Mouse (Mus musculus) right cerebral cortex, postnatal 4 days (tissue): ENCODE results near the gene Pgd.
A peak's percentile ranks its signal among the peaks of the same experiment; 100 is the strongest.
"Not testable (repeated sequence)": the region's sequence is repeated elsewhere in the genome, so short reads cannot be mapped to it uniquely, and the experiment has no call there.

ENCODE experiments used
- DNase-seq: peaks from one replicate; pipeline ENCODE4 v3.0.0-alpha.2; 2022

The Pgd gene

DNA sequence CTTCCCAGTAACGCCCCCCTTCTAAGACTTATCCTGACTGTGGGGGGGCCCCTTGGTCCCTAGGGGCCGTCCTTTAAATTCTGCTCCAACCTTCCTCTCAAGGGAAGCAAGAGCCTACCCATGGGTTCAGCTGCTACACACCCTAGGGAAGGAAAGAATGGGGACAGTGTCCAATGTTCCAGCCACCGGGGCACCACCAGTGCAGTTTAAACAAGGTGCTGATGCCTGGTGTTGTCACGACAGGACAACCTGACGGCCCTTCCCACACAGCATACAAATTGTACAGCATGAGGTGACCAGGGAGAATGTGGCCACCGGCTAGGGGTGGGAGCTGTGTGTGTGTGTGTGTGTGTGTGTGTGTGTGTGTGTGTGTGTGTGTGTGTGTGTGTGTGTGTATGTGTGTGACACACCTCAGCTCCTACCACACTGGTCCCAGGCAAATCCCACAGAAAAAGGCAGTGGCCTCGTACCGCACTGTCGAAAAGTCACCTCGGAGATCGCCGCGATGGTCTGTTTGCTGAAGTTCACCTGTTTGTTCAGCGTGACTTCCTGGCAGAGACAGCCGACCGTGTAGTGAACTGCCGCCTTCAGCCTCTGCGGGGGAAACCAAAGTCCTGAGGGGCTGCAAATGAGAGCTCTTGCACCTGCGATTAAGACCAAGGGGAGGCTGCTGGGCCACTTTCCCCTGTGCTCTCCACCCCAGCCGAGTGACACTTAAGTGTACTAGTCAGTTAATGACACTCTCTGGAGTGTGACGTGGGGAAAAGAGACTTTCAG lies 34.6 kb downstream of the Pgd start:
- DNase-seq, result no peak

DNA sequence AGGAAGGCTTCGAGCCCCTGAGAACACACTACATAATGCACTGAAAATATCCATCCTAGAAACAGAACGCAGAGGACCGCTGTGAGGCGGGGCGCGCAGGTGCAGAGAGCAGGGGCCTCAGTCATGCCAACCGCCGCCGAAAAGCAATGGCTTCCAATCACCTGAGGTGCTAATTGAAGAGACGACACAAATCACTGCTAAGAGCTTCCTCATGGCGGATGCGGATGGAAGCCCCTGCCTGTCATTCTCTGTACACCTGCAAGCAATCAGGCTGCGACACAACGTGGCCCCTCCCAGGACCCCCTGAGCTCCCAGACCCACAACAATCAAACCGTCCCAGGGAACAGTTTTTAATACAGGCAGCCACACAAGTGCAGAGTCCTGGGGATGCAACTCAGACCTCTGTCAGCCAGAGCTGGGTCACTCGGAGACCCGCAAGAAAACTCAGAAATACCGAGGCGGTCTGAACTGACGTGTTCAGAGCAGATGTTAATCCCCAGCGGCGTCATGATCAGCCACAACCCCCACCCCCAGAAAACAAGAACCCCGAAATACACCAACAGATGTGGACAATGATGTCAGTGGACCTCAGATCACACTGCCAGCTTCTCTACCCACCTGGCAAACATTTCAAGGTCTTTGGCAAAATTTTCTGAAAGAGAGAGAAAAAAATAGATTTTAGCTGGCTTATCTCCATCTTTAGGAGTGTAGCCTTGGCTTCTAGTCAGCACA lies 35.4 kb downstream of the Pgd start:
- no peak for DNase-seq

DNA sequence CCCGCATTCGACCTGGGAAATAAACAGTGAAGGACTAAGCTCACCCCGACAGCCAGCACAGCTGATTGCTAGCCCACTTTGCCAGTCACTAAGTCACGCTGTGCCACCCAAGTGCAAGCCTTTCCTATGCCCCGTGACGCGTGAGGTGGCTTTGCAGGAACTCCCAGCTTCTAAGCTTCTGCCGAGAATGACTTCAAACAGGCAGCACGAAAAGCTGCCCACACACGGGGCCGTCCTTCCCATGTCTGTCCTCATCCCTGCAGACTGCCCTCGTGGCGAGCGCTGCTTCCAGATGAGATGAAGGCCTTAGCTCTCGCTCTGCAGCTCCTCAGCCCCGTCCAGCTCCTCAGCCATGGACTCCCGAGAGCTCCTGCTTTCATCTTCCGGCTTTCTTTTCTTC lies 38.1 kb downstream of the Pgd start:
- DNase-seq, result no peak

DNA sequence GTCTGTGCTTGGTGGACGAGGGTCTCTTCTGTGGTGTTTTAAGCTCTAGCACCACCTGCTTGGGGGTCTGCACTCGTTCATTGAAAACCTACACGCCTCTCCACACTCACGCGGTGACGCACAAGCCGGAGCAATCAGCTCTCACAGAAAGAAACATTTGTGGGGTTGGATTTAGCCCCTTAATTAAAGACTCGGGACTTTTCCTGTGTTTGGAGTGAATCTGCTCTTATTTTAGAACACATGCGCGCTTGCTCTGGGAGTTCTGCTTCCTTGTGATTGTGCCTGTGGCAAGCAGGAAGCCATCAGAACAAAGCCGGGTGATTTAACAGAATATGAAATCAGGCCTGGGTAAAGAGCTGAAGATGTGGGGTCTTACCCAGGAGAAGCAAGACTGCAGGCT lies 39.9 kb downstream of the Pgd start, which contains the start of gene Cort:
Cort (minus strand) TSS at position 101 of the 400 bp plus-strand sequence.
- DNase-seq, result no peak

DNA sequence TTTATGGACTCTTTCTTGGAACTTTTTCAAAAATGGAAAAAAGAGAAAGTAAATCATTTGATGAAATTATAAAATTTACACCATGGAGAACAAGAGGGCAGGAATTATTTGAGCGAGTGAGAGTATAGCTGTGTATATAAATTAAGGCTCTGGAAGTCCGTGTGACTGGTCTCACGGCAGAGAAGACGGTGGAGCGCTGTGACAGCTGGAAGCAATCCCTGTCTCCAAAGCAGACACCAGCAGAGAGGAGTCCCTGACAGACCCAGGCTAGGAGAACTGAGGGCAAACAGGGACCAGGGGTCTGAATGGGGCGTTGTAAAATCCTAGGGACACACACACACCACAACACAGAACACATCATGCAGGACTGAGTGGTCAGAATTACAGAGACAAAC lies 40.5 kb downstream of the Pgd start:
- no peak for DNase-seq

DNA sequence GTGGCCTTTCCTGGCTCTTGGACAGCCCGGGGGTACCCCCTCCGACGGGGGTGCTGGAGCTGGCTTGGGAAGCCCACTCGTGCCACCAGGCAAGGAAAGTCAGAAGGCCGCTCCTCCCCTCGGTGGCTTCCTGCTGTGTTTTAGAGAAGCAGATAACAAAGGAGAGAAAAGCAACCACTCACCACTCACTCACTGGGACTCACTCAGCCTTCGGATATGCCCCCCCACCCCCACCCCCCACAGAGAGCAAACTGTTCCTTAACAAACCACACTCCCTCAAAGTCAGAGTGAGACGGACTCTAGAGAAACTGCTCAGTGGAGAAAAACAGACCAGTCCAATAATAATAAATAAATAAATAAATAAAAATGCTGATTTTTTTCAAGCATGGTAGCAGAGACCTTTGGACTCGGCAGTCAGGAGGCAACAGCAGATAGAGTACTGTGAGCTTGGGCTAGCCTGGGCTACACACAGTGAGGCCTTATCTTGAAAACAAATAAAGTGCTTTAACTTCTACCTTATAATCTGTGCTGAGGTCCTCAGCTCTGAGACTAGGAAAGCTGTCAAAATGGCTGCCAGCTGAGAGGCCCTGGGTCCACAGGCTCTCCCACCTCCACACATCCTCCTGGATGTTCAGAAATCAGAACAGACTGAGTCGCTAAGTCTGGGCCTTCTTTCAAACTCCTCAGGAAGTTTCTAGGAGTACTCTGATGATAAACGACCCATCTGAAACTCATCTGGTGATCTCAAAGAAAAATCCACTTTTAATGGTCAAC lies 41.0 kb downstream of the Pgd start:
- DNase-seq, result no peak

DNA sequence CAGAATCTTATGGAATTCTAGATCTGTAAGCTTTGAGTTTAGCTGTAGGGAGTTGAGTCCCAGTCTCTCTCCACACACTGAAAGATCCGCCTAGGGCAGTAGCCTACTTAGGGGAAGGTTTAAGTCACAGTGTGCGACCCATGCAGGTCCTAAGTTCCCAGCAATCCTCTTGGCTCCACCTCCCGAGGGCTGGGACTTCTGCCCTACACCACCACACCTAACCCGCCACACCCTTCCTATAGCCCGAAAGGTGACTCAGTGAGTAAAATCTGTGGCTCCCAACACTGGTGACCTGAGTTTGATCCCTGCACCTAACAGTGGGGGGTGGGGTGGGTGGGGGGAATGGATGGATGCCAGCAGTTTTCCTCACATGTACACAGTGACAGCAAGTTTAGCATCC lies 43.1 kb downstream of the Pgd start:
- DNase-seq, result no peak

DNA sequence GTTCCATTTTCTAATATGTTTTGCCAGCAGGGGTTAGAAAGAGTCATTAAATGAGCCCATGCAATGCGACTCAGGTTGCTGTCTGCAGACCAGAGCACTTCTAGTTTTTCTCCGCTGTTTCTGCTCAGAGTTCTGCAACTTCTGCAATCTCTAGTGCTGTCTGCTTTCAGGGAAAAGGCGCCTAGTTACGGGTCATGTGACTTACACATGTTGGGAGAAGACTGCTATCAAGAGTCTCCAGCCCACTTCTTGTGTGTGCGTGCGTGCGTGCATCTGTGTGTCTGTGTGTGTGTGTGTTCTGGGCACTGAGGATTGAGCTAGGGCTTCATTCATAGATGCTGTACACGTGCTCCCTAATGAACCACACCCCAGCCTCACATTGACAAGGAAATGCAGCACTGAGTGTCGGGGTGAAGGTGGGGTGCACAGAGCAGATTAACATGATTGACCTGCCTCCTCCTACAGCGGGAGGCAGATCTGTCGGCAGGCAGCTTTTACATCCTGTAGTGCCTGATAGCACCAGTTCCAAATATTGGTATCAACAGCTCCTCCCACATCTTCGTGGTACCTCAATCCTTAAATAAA lies 46.5 kb downstream of the Pgd start:
- DNase-seq, result not testable (repeated sequence)

DNA sequence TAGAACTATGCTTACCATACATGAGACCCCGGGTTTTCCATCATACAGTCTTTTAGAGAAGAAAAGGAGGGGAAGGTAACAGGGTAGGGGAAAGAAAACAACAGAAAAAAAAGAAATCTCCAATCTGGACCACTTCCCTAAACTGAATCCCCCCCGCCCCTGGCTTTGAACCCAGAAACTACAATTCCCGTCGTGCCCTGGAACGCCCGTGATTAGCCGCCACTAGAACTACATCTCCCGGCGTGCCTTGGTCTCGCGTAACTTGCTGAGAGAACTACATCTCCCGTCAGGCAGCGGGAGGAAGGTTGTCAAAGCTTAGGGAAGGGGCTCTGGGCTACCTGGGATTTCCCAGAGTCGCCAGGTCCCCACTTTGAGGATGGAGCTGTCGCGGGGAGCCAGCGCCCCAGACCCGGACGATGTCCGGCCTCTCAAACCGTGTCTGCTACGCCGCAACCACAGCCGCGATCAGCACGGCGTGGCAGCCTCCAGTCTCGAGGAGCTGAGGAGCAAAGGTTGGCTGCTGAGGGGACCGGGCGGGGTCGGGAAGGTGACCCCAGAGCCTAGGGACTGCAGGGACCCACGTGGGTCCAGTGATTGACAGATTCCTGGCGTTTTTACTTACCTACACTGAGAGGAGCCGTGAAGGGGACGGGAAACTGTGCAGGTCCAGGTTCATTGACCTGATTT lies 62.6 kb downstream of the Pgd start, which contains the start of gene Dffa:
Dffa (plus strand) TSS at position 272 of the 687 bp plus-strand sequence.
- DNase-seq, result peak; percentile 90

DNA sequence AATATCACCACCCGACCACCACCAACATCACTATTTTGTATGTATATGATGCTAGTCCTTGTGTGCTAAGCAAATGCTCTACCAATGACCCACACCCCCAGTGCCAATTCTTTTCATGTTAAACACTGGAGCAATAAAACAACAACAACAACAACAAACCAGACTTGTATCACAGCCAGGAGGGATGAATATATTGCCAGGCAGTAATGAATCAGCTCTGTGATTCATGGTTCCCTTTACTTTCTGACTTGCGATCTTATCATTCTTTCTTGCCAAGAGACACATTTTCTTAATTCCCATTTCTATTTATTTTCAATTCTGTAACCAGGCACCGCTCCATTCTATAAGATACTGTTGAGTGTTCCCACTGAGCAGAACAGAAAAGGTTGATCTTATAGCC lies 65.1 kb downstream of the Pgd start:
- no peak for DNase-seq

DNA sequence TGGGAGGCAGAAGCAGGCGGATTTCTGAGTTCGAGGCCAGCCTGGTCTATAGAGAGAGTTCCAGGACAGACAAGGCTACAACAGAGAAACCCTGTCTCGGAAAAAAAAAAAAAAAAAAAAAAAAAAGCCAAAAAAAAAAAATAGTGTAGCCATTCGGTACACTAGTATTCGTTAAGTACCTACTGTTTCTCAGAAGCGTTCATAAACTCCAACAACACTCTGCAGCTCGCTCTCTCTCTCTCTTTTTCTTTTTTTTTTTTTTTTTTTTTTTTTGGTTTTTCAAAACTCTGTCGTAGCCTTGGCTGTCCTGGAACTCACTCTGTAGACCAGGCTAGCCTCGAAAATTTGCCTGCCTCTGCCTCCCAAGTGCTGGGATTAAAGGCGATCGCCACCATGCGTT lies 66.1 kb downstream of the Pgd start:
- DNase-seq, result not testable (repeated sequence)
